Mouse (Mus musculus): Measurements from ENCODE around the gene Ifi207. TPM values are rescaled to one million over a fixed set of nuclear protein-coding genes. Genes with fewer than 3 reads are reported as not detected.

The Ifi207 gene
- polyA plus RNA-seq (2017; shearing (Covaris generic)): not detected

GRCm38 (mm10) chr1:173741656-173742055 lies at the start of gene Ifi207:
Gene Ifi207, minus strand, starts transcription at chr1:173741747.

GRCm38 (mm10) chr1:173766848-173767617 lies 25.5 kb upstream of the Ifi207 start, which contains the start of gene Ifi204:
Gene Ifi204, minus strand, starts transcription at chr1:173766943.

GRCm38 (mm10) chr1:173673458-173674097 lies 68.0 kb downstream of the Ifi207 start, which contains the start of gene Ifi208:
Gene Ifi208, plus strand, starts transcription at chr1:173673675.

Other genes starting within 250 kb of the Ifi207 start
- gene Ifi214, start 205.8 kb downstream of the Ifi207 start, polyA plus RNA-seq (2017; shearing (Covaris generic)): 28.3 TPM
- gene Ifi213, start 142.5 kb downstream of the Ifi207 start, polyA plus RNA-seq (2017; shearing (Covaris generic)): 89.8 TPM
- 109 TPM for gene Ifi209, start 110.8 kb downstream of the Ifi207 start, polyA plus RNA-seq (2017; shearing (Covaris generic))
- 105 TPM for gene Ifi208, start 68.1 kb downstream of the Ifi207 start, polyA plus RNA-seq (2017; shearing (Covaris generic))
- not detected for gene Ifi204, start 25.2 kb upstream of the Ifi207 start, polyA plus RNA-seq (2017; shearing (Covaris generic))
- 0.24 TPM for gene Ifi211, start 171.3 kb upstream of the Ifi207 start, polyA plus RNA-seq (2017; shearing (Covaris generic))
- gene Mndal, start 200.7 kb upstream of the Ifi207 start, polyA plus RNA-seq (2017; shearing (Covaris generic)): 242 TPM
- gene Ifi203, start 200.9 kb upstream of the Ifi207 start, polyA plus RNA-seq (2017; shearing (Covaris generic)): 150 TPM
- not detected for gene Ifi202b, start 241.0 kb upstream of the Ifi207 start, polyA plus RNA-seq (2017; shearing (Covaris generic))